Mouse (Mus musculus): Measurements from ENCODE around the gene Cntnap2. TPM values are rescaled to one million over a fixed set of nuclear protein-coding genes. Genes with fewer than 3 reads are reported as not detected.

Cntnap2 gene
- 2.5 and 3.8 TPM in 2 replicates for polyA plus RNA-seq (2014; fragmentation: Nextera tagmentation; extraction: Ambion mirVana)

DNA sequence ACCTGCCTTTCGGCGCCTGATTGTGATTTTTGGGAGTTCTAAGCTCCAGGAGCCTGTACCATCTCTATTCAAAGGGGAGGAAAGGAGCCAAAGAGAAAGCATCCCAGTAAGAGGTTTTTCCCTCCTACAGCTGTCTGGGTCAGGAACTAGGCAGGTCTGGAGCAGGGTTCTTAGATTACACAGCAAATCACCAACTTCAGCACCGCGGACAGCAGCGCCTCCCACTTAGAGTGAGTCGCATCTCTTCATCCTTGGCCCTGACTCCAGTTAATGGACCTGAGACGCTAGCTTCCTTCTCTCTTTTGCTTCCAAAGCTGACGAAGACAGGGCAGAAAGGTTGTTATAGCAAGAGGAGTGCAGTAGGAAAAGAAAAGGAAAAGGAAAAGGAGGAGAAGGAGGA, at the start of gene Cntnap2:
Gene Cntnap2 (plus strand): TSS at position 267 of the 400 bp plus-strand sequence.
- no peak within 1 kb of the TSS for H3K9ac ChIP-seq (replicated peaks; ENCODE audit: low read depth, low read length)
- H3K9me3 ChIP-seq (ENCODE audit: control insufficient read depth, low read depth, low read length) = no peaks in the 10 kb centered on the region
- no peak within 1 kb of the TSS for H3K27ac ChIP-seq (ENCODE audit: low read length)
- H3K36me3 ChIP-seq (ENCODE audit: control insufficient read depth, insufficient read depth, low read length) = no peaks in the 10 kb centered on the region
- no peaks in the 10 kb centered on the region for H3K27me3 ChIP-seq (ENCODE audit: control insufficient read depth, insufficient read depth, low read length)
- no peak within 1 kb of the TSS for H3K4me3 ChIP-seq (ENCODE audit: low read depth, low read length)
- no peak for ATAC-seq (ENCODE audit: insufficient number of reproducible peaks, insufficient read depth, low FRiP score, low read depth)
- no peak within 1 kb of the TSS for H3K4me2 ChIP-seq (replicated peaks; ENCODE audit: low read depth, low read length)
- WGBS = 11% methylated on average over 8 of the region's 8 CpGs
- H3K4me1 ChIP-seq (ENCODE audit: control insufficient read depth, insufficient read depth, low read length) = no peaks in the 10 kb centered on the region

DNA sequence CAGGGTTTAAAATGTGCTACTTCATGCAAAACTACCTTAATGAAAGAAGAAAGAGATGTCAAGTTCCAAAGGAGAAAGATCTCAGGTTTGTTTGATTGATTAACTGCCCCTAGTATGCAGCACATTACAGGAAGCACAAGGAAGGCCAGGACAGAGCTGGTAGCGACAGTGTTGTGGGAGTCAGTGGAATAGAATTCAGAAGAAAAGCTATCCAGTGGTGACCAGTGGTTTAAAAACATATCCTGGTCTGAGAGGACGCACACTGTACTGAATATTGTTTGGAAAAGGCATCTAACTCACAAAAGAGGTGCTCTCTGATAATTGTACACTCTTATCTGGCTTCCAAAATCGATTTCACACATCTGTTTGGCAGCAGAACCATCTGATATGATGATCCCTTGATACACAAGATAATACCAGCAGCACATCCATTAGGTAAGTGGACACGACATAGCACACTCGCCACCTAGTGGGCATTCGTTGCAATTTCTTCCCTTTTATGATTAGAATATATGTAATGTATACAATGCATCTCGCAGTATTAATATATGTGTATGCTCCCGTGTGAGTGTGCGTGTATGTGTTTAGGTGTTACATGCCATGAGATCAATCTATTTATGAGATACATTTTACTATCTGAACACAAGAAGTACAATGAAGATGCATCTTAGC, 33.0 kb upstream of the Cntnap2 start:
- Histone ChIP-seq H3K9ac (replicated peaks; ENCODE audit: low read depth, low read length) (no peak overlapping the region), H3K9me3 (ENCODE audit: control insufficient read depth, low read depth, low read length) (no peaks in the 10 kb centered on the region)
- no peak for ATAC-seq (ENCODE audit: insufficient number of reproducible peaks, insufficient read depth, low FRiP score, low read depth)

DNA sequence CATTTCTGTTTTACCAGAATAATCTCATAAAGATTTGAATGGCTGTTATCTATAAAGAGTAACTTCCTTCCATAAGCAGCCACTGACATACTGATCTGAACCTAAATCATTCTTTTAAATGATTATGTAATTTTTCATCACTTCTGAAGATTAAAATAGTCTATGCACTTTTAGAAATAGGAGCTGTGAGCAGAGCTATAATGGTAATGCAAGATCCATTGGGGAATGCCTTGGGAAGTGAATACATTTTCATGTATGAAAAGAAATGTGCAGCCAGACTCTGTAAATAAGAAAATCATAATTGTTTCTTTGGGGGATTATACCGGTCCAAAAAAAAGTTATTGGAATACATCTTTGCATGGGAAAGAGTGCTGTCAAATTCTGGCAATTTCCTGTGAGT, 19.7 kb upstream of the Cntnap2 start:
- ATAC-seq (ENCODE audit: insufficient number of reproducible peaks, insufficient read depth, low FRiP score, low read depth) = no peak
- Histone ChIP-seq H3K27ac (ENCODE audit: low read length) (no peak overlapping the region), H3K9me3 (ENCODE audit: control insufficient read depth, low read depth, low read length) (no peaks in the 10 kb centered on the region), H3K4me2 (replicated peaks; ENCODE audit: low read depth, low read length) (no peak overlapping the region), H3K4me1 (ENCODE audit: control insufficient read depth, insufficient read depth, low read length) (no peaks in the 10 kb centered on the region), H3K27me3 (ENCODE audit: control insufficient read depth, insufficient read depth, low read length) (no peaks in the 10 kb centered on the region), H3K4me3 (ENCODE audit: low read depth, low read length) (no peak overlapping the region), H3K9ac (replicated peaks; ENCODE audit: low read depth, low read length) (no peak overlapping the region), H3K36me3 (ENCODE audit: control insufficient read depth, insufficient read depth, low read length) (no peaks in the 10 kb centered on the region)
- 70% methylated on average over 1 of the region's 1 CpGs for WGBS

More for the DNA sequence above, 33.0 kb upstream of the Cntnap2 start:
- Histone ChIP-seq H3K27ac (ENCODE audit: low read length) (no peak overlapping the region), H3K36me3 (ENCODE audit: control insufficient read depth, insufficient read depth, low read length) (no peaks in the 10 kb centered on the region), H3K27me3 (ENCODE audit: control insufficient read depth, insufficient read depth, low read length) (no peaks in the 10 kb centered on the region), H3K4me3 (ENCODE audit: low read depth, low read length) (no peak overlapping the region), H3K4me2 (replicated peaks; ENCODE audit: low read depth, low read length) (no peak overlapping the region), H3K4me1 (ENCODE audit: control insufficient read depth, insufficient read depth, low read length) (no peaks in the 10 kb centered on the region)
- WGBS = 20% methylated on average over 9 of the region's 9 CpGs

DNA sequence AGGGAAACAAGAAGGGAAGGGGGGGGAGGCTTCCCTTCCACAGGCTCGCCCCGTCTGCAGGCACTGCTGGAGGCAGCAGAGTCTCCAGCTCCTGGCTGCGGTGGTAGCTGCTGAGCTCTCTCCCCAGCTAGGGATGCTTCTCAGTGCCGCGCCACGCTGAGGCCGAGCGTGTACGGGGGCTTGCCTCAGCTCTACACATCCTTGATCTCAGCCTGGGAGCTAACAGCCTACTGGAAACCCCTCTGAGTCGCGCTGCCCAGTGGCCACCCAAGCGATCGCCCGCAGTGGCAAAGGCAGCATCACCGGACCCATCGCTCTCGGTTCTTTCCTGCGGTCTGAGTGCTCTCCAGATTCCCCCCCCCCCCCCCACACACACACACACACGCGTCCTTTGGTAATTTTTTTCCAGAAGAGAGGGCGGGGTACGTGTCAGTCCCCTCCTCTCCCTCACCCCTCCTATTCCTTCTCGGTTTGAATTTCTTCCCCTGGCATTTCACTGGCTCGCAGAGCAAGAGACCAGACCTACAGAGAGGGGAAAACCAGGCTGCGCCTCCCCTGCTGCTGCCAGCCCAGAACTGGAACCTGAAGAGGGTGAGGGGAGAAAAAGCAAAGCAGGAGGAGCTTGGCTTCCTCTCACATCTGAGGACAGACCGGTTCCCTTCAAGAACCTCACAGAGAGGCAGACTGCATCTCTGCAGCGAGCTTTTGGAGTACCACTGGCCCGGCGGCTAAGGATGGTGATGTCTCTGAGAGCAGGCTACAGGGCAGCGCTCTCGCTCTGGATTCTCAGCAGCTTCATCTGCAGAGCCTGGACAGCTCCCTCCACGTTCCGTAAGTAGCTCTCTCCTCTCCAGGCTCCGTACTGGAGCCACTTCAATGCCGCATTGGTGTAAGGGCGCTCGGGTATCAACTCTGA, 657 bp downstream of the Cntnap2 start:
- H3K4me1 ChIP-seq (ENCODE audit: control insufficient read depth, insufficient read depth, low read length) = no peaks in the 10 kb centered on the region
- no peaks in the 10 kb centered on the region for H3K36me3 ChIP-seq (ENCODE audit: control insufficient read depth, insufficient read depth, low read length)
- H3K27ac ChIP-seq (ENCODE audit: low read length) = no peak overlapping the region
- ATAC-seq (ENCODE audit: insufficient number of reproducible peaks, insufficient read depth, low FRiP score, low read depth) = peak; percentile 76
- WGBS = 5% methylated on average over 34 of the region's 37 CpGs
- H3K4me2 ChIP-seq (replicated peaks; ENCODE audit: low read depth, low read length) = no peak overlapping the region
- no peaks in the 10 kb centered on the region for H3K27me3 ChIP-seq (ENCODE audit: control insufficient read depth, insufficient read depth, low read length)
- no peaks in the 10 kb centered on the region for H3K9me3 ChIP-seq (ENCODE audit: control insufficient read depth, low read depth, low read length)
- no peak overlapping the region for H3K4me3 ChIP-seq (ENCODE audit: low read depth, low read length)
- H3K9ac ChIP-seq (replicated peaks; ENCODE audit: low read depth, low read length) = no peak overlapping the region

DNA sequence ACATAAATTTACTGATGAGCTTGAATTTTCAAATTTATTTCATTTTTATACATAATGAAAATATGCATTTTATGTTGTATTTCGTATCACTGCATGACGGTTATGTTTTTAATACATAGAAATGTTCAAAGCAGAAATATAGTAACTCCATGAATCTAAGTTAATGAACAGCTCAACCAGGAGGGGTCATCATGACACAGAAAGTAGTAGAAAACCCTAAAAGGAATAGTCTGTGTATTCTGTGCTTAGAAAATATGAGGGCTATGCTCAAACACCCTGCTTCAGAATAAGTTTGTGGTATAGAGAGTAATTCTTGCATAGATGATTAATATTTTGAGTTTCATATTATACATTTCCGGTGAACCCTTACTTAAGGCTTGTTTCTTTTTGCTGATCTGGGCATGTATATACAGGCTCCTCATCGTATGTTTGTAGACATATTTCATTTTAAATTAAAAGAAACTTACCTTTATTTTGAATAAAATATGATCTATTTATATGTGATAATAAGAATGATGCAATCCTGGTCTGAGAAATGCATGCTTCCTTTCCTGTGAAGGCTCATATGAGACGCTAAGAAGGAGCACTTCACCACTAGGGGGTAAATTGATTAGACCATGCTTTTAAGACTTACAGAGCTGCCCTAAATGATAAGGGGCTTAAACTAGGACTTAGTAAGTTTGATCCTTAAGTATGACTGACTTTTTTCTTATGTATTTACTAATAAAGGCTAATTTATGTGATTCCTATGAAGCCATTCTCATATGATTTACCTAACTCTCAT, 3.2 kb downstream of the Cntnap2 start:
- Histone ChIP-seq H3K4me3 (ENCODE audit: low read depth, low read length) (no peak overlapping the region), H3K9me3 (ENCODE audit: control insufficient read depth, low read depth, low read length) (no peaks in the 10 kb centered on the region), H3K4me2 (replicated peaks; ENCODE audit: low read depth, low read length) (no peak overlapping the region), H3K36me3 (ENCODE audit: control insufficient read depth, insufficient read depth, low read length) (no peaks in the 10 kb centered on the region), H3K9ac (replicated peaks; ENCODE audit: low read depth, low read length) (no peak overlapping the region), H3K4me1 (ENCODE audit: control insufficient read depth, insufficient read depth, low read length) (no peaks in the 10 kb centered on the region), H3K27me3 (ENCODE audit: control insufficient read depth, insufficient read depth, low read length) (no peaks in the 10 kb centered on the region), H3K27ac (ENCODE audit: low read length) (no peak overlapping the region)
- 74% methylated on average over 5 of the region's 5 CpGs for WGBS
- ATAC-seq (ENCODE audit: insufficient number of reproducible peaks, insufficient read depth, low FRiP score, low read depth) = no peak

DNA sequence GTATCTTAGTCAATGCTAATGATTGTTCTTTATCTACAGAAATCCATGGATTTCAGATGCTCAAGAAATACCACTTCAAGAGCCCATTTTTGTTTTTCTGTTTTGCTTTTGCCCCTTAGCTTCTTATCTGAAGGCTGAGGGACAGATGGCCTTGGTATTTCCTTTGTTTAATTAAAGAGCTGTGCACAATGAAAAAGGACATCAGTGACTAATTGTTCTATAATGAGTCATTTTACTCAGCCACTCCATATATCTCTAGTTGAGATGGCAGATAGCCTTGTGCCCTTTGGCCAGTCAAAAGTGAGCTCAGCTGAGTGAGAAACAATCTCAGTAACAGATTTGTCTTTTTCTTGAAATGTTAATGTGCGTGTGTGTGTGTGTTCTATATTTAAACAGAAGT, 29.1 kb downstream of the Cntnap2 start:
- H3K4me2 ChIP-seq (replicated peaks; ENCODE audit: low read depth, low read length) = no peak overlapping the region
- H3K4me1 ChIP-seq (ENCODE audit: control insufficient read depth, insufficient read depth, low read length) = no peaks in the 10 kb centered on the region
- H3K27me3 ChIP-seq (ENCODE audit: control insufficient read depth, insufficient read depth, low read length) = no peaks in the 10 kb centered on the region
- no peak overlapping the region for H3K27ac ChIP-seq (ENCODE audit: low read length)
- H3K9me3 ChIP-seq (ENCODE audit: control insufficient read depth, low read depth, low read length) = no peaks in the 10 kb centered on the region
- no peak overlapping the region for H3K4me3 ChIP-seq (ENCODE audit: low read depth, low read length)
- H3K9ac ChIP-seq (replicated peaks; ENCODE audit: low read depth, low read length) = no peak overlapping the region
- no peaks in the 10 kb centered on the region for H3K36me3 ChIP-seq (ENCODE audit: control insufficient read depth, insufficient read depth, low read length)
- no peak for ATAC-seq (ENCODE audit: insufficient number of reproducible peaks, insufficient read depth, low FRiP score, low read depth)
- 47% methylated on average over 1 of the region's 1 CpGs for WGBS

DNA sequence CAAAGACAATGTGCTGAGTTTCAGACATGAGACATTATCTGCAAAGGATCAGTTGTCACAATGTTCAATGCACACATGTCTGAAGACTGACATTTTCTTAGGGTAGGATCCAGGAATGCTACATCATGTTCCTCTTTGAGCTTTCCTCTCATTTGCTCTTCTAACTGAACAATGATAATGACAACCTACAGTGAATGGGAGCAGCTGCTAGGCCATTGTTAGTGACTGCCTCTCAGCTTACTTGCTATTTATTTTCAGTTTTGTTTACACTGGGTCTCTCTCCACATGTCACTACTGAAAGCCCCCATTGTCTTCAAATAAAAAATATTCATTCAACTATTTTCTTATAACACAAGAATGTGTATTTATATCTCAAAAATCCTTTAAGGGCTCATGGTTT, 54.5 kb downstream of the Cntnap2 start:
- Histone ChIP-seq H3K27ac (ENCODE audit: low read length) (no peak overlapping the region), H3K9ac (replicated peaks; ENCODE audit: low read depth, low read length) (no peak overlapping the region), H3K9me3 (ENCODE audit: control insufficient read depth, low read depth, low read length) (no peaks in the 10 kb centered on the region), H3K4me2 (replicated peaks; ENCODE audit: low read depth, low read length) (no peak overlapping the region), H3K4me3 (ENCODE audit: low read depth, low read length) (no peak overlapping the region), H3K27me3 (ENCODE audit: control insufficient read depth, insufficient read depth, low read length) (no peaks in the 10 kb centered on the region), H3K36me3 (ENCODE audit: control insufficient read depth, insufficient read depth, low read length) (no peaks in the 10 kb centered on the region), H3K4me1 (ENCODE audit: control insufficient read depth, insufficient read depth, low read length) (no peaks in the 10 kb centered on the region)
- no peak for ATAC-seq (ENCODE audit: insufficient number of reproducible peaks, insufficient read depth, low FRiP score, low read depth)

DNA sequence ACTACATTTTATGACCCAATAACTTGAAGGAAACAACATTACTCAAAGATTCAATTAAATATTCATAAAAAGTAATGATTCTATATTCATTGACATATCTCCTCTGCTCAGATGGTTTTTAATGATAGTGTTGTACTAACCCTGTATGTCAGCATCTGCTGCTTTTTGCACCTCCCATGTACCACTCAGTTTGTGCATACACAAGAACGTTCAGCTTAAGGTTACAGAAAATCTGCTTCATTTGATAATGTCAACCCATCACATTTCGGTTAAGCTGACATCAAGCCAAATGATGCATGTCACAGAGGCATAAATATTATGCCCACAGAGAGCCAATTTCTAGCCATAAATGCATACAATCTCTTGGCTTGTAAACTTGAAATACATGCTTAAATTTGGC, 85.7 kb downstream of the Cntnap2 start:
- WGBS = 78% methylated on average over 2 of the region's 2 CpGs

More for the DNA sequence above, 85.7 kb downstream of the Cntnap2 start:
- Histone ChIP-seq H3K9me3 (ENCODE audit: control insufficient read depth, low read depth, low read length) (no peaks in the 10 kb centered on the region), H3K4me1 (ENCODE audit: control insufficient read depth, insufficient read depth, low read length) (no peaks in the 10 kb centered on the region), H3K27me3 (ENCODE audit: control insufficient read depth, insufficient read depth, low read length) (no peaks in the 10 kb centered on the region), H3K9ac (replicated peaks; ENCODE audit: low read depth, low read length) (no peak overlapping the region), H3K4me3 (ENCODE audit: low read depth, low read length) (no peak overlapping the region), H3K27ac (ENCODE audit: low read length) (no peak overlapping the region), H3K36me3 (ENCODE audit: control insufficient read depth, insufficient read depth, low read length) (no peaks in the 10 kb centered on the region), H3K4me2 (replicated peaks; ENCODE audit: low read depth, low read length) (no peak overlapping the region)
- ATAC-seq (ENCODE audit: insufficient number of reproducible peaks, insufficient read depth, low FRiP score, low read depth) = no peak
